Mouse (Mus musculus) heart, embryonic 15.5 days (tissue): ENCODE data around the gene Cd3g. TPM values are rescaled to one million over a fixed set of nuclear protein-coding genes. Genes with fewer than 3 reads are reported as not detected.
"Not testable (repeated sequence)": the region's sequence is repeated elsewhere in the genome, so short reads cannot be mapped to it uniquely, and the experiment has no call there.

ENCODE experiments used
- ATAC-seq: fragments of 200-750 bp; cut with Nextera tagmentation; replicated peaks from 2 replicates; pipeline ENCODE4 v1.8.0; 2017; ENCODE audit warnings: low read depth, moderate TSS enrichment; ENCODE audit not compliant: insufficient number of reproducible peaks, insufficient read depth, low FRiP score
- H3K27ac ChIP-seq: fragments of 300-500 bp; sonication (generic); 2 replicates; pipeline ENCODE4 v1.5.1; 2015; ENCODE audit warnings: mild to moderate bottlenecking, inconsistent platforms
- H3K27me3 ChIP-seq: fragments of 300-500 bp; sonication (generic); 2 replicates; pipeline ENCODE4 v1.6.1; 2015; ENCODE audit warnings: inconsistent platforms
- H3K36me3 ChIP-seq: fragments of 300-500 bp; sonication (generic); 2 replicates; pipeline ENCODE4 v1.6.1; 2015; ENCODE audit warnings: mild to moderate bottlenecking, inconsistent platforms
- H3K4me1 ChIP-seq: fragments of 300-500 bp; sonication (generic); replicated peaks from 2 replicates; pipeline ENCODE4 v1.6.1; 2015; ENCODE audit warnings: inconsistent platforms
- H3K4me2 ChIP-seq: fragments of 300-500 bp; sonication (generic); 2 replicates; pipeline ENCODE4 v1.6.1; 2015; ENCODE audit warnings: inconsistent platforms, mild to moderate bottlenecking, moderate library complexity
- H3K4me3 ChIP-seq: fragments of 300-500 bp; sonication (generic); 2 replicates; pipeline ENCODE4 v1.5.1; 2015; ENCODE audit warnings: mild to moderate bottlenecking, inconsistent platforms
- H3K9ac ChIP-seq: fragments of 300-500 bp; sonication (generic); 2 replicates; pipeline ENCODE4 v1.6.1; 2015; ENCODE audit warnings: mild to moderate bottlenecking, inconsistent platforms
- H3K9me3 ChIP-seq: fragments of 300-500 bp; sonication (generic); replicated peaks from 2 replicates; pipeline ENCODE4 v1.6.1; 2016; ENCODE audit warnings: inconsistent platforms
- WGBS: fragments of 180-500 bp; shearing (Covaris S2); methylation state at CpG from one replicate; pipeline ENCODE4 v1.1.7; 2015; ENCODE audit warnings: mixed read lengths; 5-methylcytosine and 5-hydroxymethylcytosine counted together
- polyA plus RNA-seq: library from polyadenylated mRNA; unstranded; fragments of >200 nt; fragmentation: Nextera tagmentation; extraction: Ambion mirVana; gene quantifications from 2 replicates; pipeline ENCODE4 v1.2.1, GENCODE M21; 2015

Gene Cd3g
- polyA plus RNA-seq, 1 experiment from 2014 or later, result 5.5 TPM

GRCm38 (mm10) chr9:44986242-44986781 lies 6.1 kb upstream of the Cd3g start:
- Histone ChIP-seq H3K4me1 (no peaks in the 10 kb centered on the region; the same call in 1 of the 2 replicates), H3K36me3 (no peaks in the 10 kb centered on the region), H3K9ac (no peak overlapping the region), H3K27ac (peak overlapping the region; percentile 45; the same call in 1 of the 2 replicates), H3K4me3 (0 out of 2 replicates have a peak overlapping the region, but pooled peaks have one; percentile 7), H3K27me3 (no peaks in the 10 kb centered on the region), H3K9me3 (no peaks in the 10 kb centered on the region), H3K4me2 (peak overlapping the region; percentile 18; the same call in 1 of the 2 replicates)
- 48% methylated on average over 14 of the region's 14 CpGs for WGBS
- no peak for ATAC-seq

- no peaks in the 10 kb centered on the region; the same call in 1 of the 2 replicates for H3K4me1 ChIP-seq
- peak overlapping the region; percentile 18; the same call in 1 of the 2 replicates for H3K4me2 ChIP-seq
- no peaks in the 10 kb centered on the region for H3K27me3 ChIP-seq
- no peak overlapping the region for H3K9ac ChIP-seq
- H3K27ac ChIP-seq, result no peak overlapping the region
- ATAC-seq, result no peak
- no peaks in the 10 kb centered on the region for H3K36me3 ChIP-seq
- no peaks in the 10 kb centered on the region for H3K9me3 ChIP-seq
- whole genome bisulfite sequencing, result 59% methylated on average over 3 of the region's 3 CpGs
- H3K4me3 ChIP-seq, result no peak overlapping the region
Observed at GRCm38 (mm10) chr9:44985721-44986161, 5.5 kb upstream of the Cd3g start.

- no peak for ATAC-seq
- Histone ChIP-seq H3K9ac (no peak overlapping the region), H3K27me3 (no peaks in the 10 kb centered on the region), H3K4me3 (no peak overlapping the region), H3K9me3 (no peaks in the 10 kb centered on the region), H3K27ac (no peak overlapping the region), H3K4me2 (no peak overlapping the region), H3K4me1 (no peaks in the 10 kb centered on the region; the same call in 1 of the 2 replicates), H3K36me3 (no peaks in the 10 kb centered on the region)
- 48% methylated on average over 2 of the region's 2 CpGs for WGBS
Observed at GRCm38 (mm10) chr9:44983001-44983400, 2.8 kb upstream of the Cd3g start.

GRCm38 (mm10) chr9:44982531-44982930 lies 2.3 kb upstream of the Cd3g start:
- H3K4me3 ChIP-seq, result no peak overlapping the region; the same call in 1 of the 2 replicates
- no peak overlapping the region for H3K4me2 ChIP-seq
- no peaks in the 10 kb centered on the region for H3K27me3 ChIP-seq
- H3K9me3 ChIP-seq, result no peaks in the 10 kb centered on the region
- no peaks in the 10 kb centered on the region; the same call in 1 of the 2 replicates for H3K4me1 ChIP-seq
- H3K36me3 ChIP-seq, result no peaks in the 10 kb centered on the region
- H3K9ac ChIP-seq, result no peak overlapping the region
- H3K27ac ChIP-seq, result no peak overlapping the region
- WGBS, result 81% methylated on average over 3 of the region's 3 CpGs
- no peak for ATAC-seq

- 79% methylated on average over 8 of the region's 8 CpGs for WGBS
- no peak overlapping the region for H3K4me2 ChIP-seq
Observed at GRCm38 (mm10) chr9:44982081-44982480, 1.9 kb upstream of the Cd3g start.

GRCm38 (mm10) chr9:44981676-44982075 lies 1.4 kb upstream of the Cd3g start, which contains the start of gene Cd3d:
Cd3d (plus strand) TSS chr9:44981786.
- Histone ChIP-seq H3K9me3 (no peaks in the 10 kb centered on the region), H3K9ac (no peak within 1 kb of the TSS), H3K27ac (0 out of 2 replicates have a peak within 1 kb of the TSS, but pooled peaks have one; percentile 0), H3K4me1 (no peaks in the 10 kb centered on the region; the same call in 1 of the 2 replicates), H3K36me3 (no peaks in the 10 kb centered on the region), H3K4me3 (no peak within 1 kb of the TSS; the same call in 1 of the 2 replicates), H3K4me2 (no peak within 1 kb of the TSS), H3K27me3 (no peaks in the 10 kb centered on the region)
- no peak for ATAC-seq
- 67% methylated on average over 4 of the region's 4 CpGs for WGBS

More at GRCm38 (mm10) chr9:44982081-44982480, 1.9 kb upstream of the Cd3g start:
- Histone ChIP-seq H3K4me3 (no peak overlapping the region; the same call in 1 of the 2 replicates), H3K27me3 (no peaks in the 10 kb centered on the region), H3K27ac (no peak overlapping the region), H3K4me1 (no peaks in the 10 kb centered on the region; the same call in 1 of the 2 replicates), H3K9me3 (no peaks in the 10 kb centered on the region), H3K9ac (no peak overlapping the region), H3K36me3 (no peaks in the 10 kb centered on the region)
- no peak for ATAC-seq

GRCm38 (mm10) chr9:44981104-44981503 lies 873 bp upstream of the Cd3g start:
- Histone ChIP-seq H3K4me3 (no peak overlapping the region), H3K9ac (no peak overlapping the region), H3K4me2 (no peak overlapping the region), H3K27me3 (no peaks in the 10 kb centered on the region), H3K4me1 (no peaks in the 10 kb centered on the region; the same call in 1 of the 2 replicates), H3K9me3 (no peaks in the 10 kb centered on the region), H3K27ac (0 out of 2 replicates have a peak overlapping the region, but pooled peaks have one; percentile 0), H3K36me3 (no peaks in the 10 kb centered on the region)
- 69% methylated on average over 2 of the region's 2 CpGs for WGBS
- ATAC-seq, result no peak

GRCm38 (mm10) chr9:44979806-44980205 lies 425 bp downstream of the Cd3g start:
- H3K27ac ChIP-seq, result no peak overlapping the region
- H3K36me3 ChIP-seq, result no peaks in the 10 kb centered on the region
- no peaks in the 10 kb centered on the region for H3K4me1 ChIP-seq
- peak overlapping the region; percentile 20; the same call in 1 of the 2 replicates for H3K4me3 ChIP-seq
- no peak overlapping the region for H3K4me2 ChIP-seq
- WGBS, result 69% methylated on average over 7 of the region's 7 CpGs
- ATAC-seq, result no peak
- no peak overlapping the region for H3K9ac ChIP-seq
- H3K9me3 ChIP-seq, result no peaks in the 10 kb centered on the region
- H3K27me3 ChIP-seq, result 0 out of 2 replicates have a peak, but pooled peaks cover 2% of the 10 kb centered on the region

- no peak overlapping the region for H3K9ac ChIP-seq
- no peak overlapping the region for H3K4me2 ChIP-seq
- H3K36me3 ChIP-seq, result no peaks in the 10 kb centered on the region
- WGBS, result 55% methylated on average over 6 of the region's 6 CpGs
- peaks cover 10% of the 10 kb centered on the region; the same call in 1 of the 2 replicates for H3K27me3 ChIP-seq
- no peaks in the 10 kb centered on the region for H3K9me3 ChIP-seq
- no peaks in the 10 kb centered on the region for H3K4me1 ChIP-seq
- H3K27ac ChIP-seq, result no peak overlapping the region
- peak overlapping the region; percentile 1; the same call in 1 of the 2 replicates for H3K4me3 ChIP-seq
- ATAC-seq, result no peak
Observed at GRCm38 (mm10) chr9:44977813-44978212, 2.4 kb downstream of the Cd3g start.

- H3K27ac ChIP-seq, result no peak overlapping the region
- no peaks in the 10 kb centered on the region for H3K9me3 ChIP-seq
- no peak overlapping the region for H3K9ac ChIP-seq
- H3K36me3 ChIP-seq, result no peaks in the 10 kb centered on the region
- H3K4me1 ChIP-seq, result peaks cover 12% of the 10 kb centered on the region
- H3K4me2 ChIP-seq, result no peak overlapping the region
- H3K27me3 ChIP-seq, result peaks cover 16% of the 10 kb centered on the region
- ATAC-seq, result no peak
- 58% methylated on average over 1 of the region's 1 CpGs for WGBS
- H3K4me3 ChIP-seq, result no peak overlapping the region
Observed at GRCm38 (mm10) chr9:44969450-44969849, 10.8 kb downstream of the Cd3g start.

GRCm38 (mm10) chr9:44967763-44968162 lies 12.5 kb downstream of the Cd3g start:
- H3K4me3 ChIP-seq, ATAC-seq, H3K9ac ChIP-seq, H3K4me2 ChIP-seq, H3K27ac ChIP-seq, H3K9me3 ChIP-seq, H3K27me3 ChIP-seq, H3K36me3 ChIP-seq: not testable (repeated sequence)
- WGBS, result 83% methylated on average over 5 of the region's 5 CpGs
- H3K4me1 ChIP-seq, result peaks cover 16% of the 10 kb centered on the region
